Mouse (Mus musculus): Measurements from ENCODE around the gene Tbcel. TPM values are rescaled to one million over a fixed set of nuclear protein-coding genes. Genes with fewer than 3 reads are reported as not detected.

Tbcel gene
- total RNA-seq, 1 experiment from 2014 or later, result 22.0 TPM

DNA sequence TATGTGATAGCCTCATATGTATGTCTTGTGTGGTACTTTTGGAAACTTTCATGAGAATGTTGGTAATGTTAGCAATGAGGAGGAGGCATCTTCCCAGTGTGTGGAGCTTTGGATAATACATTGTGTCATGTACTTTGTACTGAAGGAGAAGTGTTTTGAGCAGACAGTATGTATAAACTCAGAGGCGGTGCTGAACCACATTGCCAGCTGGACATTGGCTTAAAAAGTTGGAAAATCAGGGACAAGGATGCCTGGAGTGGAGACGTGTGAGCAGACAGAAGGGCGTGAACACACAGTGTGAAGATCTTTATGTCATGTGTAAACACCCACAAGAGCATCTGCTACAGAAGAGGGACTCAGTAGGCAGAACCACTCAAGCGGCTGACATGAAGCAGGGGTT lies 101.9 kb downstream of the Tbcel start:
- ATAC-seq (ENCODE audit: extremely low read depth, insufficient number of reproducible peaks, low FRiP score, poor library complexity, severe bottlenecking), result no peak

- ATAC-seq (ENCODE audit: extremely low read depth, insufficient number of reproducible peaks, low FRiP score, poor library complexity, severe bottlenecking), result no peak
Measured at GRCm38 (mm10) chr9:42401486-42401885, 106.1 kb downstream of the Tbcel start.

DNA sequence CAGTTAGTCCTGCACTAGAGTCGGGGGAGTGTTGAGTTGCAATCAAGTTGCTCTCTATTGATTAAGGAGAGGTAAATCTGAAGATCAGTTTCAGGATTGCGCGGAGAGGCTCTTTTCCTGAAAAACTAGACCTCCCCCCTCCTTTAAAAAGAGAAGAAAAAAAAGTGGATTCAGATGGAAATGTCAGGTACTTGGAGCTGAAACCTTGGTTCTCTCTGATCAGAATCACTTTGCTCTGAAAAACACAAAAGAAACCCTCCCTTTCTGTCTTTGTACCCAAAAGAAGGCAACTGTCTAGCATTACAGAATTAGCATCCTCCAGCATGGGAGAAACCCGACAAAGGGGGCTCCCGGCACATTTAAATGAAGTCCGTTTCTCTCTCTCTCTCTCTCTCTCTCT lies 107.8 kb downstream of the Tbcel start, which contains the start of gene Tecta:
Tecta (minus strand) TSS at position 101 of the 400 bp plus-strand sequence.
- ATAC-seq (ENCODE audit: extremely low read depth, insufficient number of reproducible peaks, low FRiP score, poor library complexity, severe bottlenecking), result no peak

- ATAC-seq (ENCODE audit: extremely low read depth, insufficient number of reproducible peaks, low FRiP score, poor library complexity, severe bottlenecking), result no peak
Measured at GRCm38 (mm10) chr9:42396141-42396540, 111.5 kb downstream of the Tbcel start.

DNA sequence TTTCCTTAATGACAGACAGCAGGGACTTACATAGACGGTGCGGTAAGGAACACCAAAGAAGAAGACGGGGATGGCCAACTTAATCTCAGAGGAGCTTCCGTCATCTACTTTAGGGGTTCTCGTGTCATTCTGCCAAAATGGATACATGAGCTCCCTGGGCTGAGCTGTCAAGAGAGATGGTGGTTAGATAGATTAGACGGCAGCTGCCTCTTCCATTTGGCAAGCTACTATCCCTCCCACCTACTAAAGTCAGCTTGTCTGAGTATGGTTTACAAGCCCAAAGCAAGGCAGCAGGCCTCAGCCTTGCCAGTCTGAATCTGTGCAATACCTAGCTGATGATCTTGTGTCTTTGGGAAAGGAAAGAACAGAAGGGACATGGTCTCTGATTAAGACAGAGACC lies 112.7 kb downstream of the Tbcel start:
- ATAC-seq (ENCODE audit: extremely low read depth, insufficient number of reproducible peaks, low FRiP score, poor library complexity, severe bottlenecking), result no peak

- ATAC-seq (ENCODE audit: extremely low read depth, insufficient number of reproducible peaks, low FRiP score, poor library complexity, severe bottlenecking), result no peak
Measured at GRCm38 (mm10) chr9:42394321-42394720, 113.3 kb downstream of the Tbcel start.

GRCm38 (mm10) chr9:42392927-42393326 lies 114.7 kb downstream of the Tbcel start:
- ATAC-seq (ENCODE audit: extremely low read depth, insufficient number of reproducible peaks, low FRiP score, poor library complexity, severe bottlenecking), result no peak

DNA sequence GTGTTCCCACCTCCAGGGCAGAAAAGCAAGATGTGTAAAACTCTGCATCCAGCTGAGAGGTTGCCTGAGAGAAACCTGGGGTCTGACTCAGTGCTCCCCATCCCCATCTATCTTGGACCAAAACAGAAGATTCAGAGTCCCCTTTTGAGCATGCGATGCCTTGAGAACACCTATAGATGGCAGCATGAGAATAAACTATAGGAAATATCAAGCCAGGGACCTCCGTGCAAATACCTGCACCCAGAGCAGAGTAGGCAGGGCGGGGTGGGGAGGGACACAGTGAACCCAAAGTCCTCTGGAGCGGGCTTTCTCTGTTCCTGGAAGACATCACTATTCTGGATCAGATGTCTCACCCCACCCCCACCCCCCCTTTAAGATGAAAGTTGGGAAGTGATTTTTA lies 119.1 kb downstream of the Tbcel start:
- ATAC-seq (ENCODE audit: extremely low read depth, insufficient number of reproducible peaks, low FRiP score, poor library complexity, severe bottlenecking), result no peak

- no peak for ATAC-seq (ENCODE audit: extremely low read depth, insufficient number of reproducible peaks, low FRiP score, poor library complexity, severe bottlenecking)
Measured at GRCm38 (mm10) chr9:42387038-42387437, 120.6 kb downstream of the Tbcel start.

GRCm38 (mm10) chr9:42385656-42386055 lies 122.0 kb downstream of the Tbcel start:
- no peak for ATAC-seq (ENCODE audit: extremely low read depth, insufficient number of reproducible peaks, low FRiP score, poor library complexity, severe bottlenecking)

DNA sequence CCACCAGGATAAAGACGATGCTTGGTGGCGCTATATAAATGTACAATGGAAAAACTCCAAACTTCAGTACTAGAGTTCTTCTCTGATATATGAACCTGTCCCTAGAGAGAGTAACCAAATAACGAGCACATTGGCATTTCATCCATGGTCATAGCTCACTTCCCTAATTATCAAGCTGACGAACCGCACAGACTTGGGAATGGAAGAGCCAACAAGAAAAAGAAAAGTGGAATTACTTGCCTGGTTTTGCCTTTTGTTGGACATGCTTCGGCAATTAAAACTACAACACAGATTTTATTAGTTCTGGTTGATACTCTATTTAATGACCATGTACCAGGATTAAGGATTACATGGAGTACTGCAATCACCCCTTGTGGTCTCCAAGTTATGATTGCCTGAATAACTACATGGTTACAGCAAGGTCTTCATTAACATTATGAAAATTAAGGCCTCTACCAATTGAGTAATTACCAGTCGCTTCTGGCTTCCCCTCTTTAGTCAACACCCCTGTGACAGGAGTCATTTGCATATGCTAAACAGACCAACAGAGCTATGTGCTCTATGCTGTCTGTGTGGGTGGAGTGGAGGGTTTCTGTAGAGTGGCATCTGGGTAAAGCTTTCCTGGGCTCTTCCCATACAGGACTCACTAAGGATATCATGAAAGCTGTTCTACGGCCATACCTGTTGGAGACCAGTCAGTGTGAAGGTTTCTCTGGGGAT lies 124.8 kb downstream of the Tbcel start:
- ATAC-seq (ENCODE audit: extremely low read depth, insufficient number of reproducible peaks, low FRiP score, poor library complexity, severe bottlenecking), result no peak

GRCm38 (mm10) chr9:42382063-42382462 lies 125.5 kb downstream of the Tbcel start:
- ATAC-seq (ENCODE audit: extremely low read depth, insufficient number of reproducible peaks, low FRiP score, poor library complexity, severe bottlenecking), result no peak

- no peak for ATAC-seq (ENCODE audit: extremely low read depth, insufficient number of reproducible peaks, low FRiP score, poor library complexity, severe bottlenecking)
Measured at GRCm38 (mm10) chr9:42378071-42378470, 129.5 kb downstream of the Tbcel start.

- no peak for ATAC-seq (ENCODE audit: extremely low read depth, insufficient number of reproducible peaks, low FRiP score, poor library complexity, severe bottlenecking)
Measured at GRCm38 (mm10) chr9:42377656-42378055, 130.0 kb downstream of the Tbcel start.

- ATAC-seq (ENCODE audit: extremely low read depth, insufficient number of reproducible peaks, low FRiP score, poor library complexity, severe bottlenecking), result no peak
Measured at GRCm38 (mm10) chr9:42371670-42372368, 135.8 kb downstream of the Tbcel start.

Other genes starting within 250 kb of the Tbcel start
- 71.3 and 81.2 TPM in 2 replicates for gene Sc5d, start 243.6 kb downstream of the Tbcel start, total RNA-seq (2017)
- gene Tecta, start 107.9 kb downstream of the Tbcel start, total RNA-seq (2017), result not detected in 2 replicates